Mouse (Mus musculus): ENCODE results near the gene Ammecr1. TPM values are rescaled to one million over a fixed set of nuclear protein-coding genes. Genes with fewer than 3 reads are reported as not detected.
A peak's percentile ranks its signal among the peaks of the same experiment; 100 is the strongest.

The Ammecr1 gene
- polyA plus RNA-seq, 1 experiment = 1.2 TPM

- DNase-seq (ENCODE audit: low read depth, low spot score) = no peak
- whole genome bisulfite sequencing = 37% methylated on average over 4 of the region's 4 CpGs
Observed at GRCm38 (mm10) chrX:142928430-142928829, 38.1 kb downstream of the Ammecr1 start.

GRCm38 (mm10) chrX:142917394-142917793 lies 49.1 kb downstream of the Ammecr1 start:
- WGBS = 79% methylated on average over 3 of the region's 3 CpGs
- no peak for DNase-seq (ENCODE audit: low read depth, low spot score)

- WGBS = 60% methylated on average over 4 of the region's 4 CpGs
- no peak for DNase-seq (ENCODE audit: low read depth, low spot score)
Observed at GRCm38 (mm10) chrX:142916719-142917118, 49.8 kb downstream of the Ammecr1 start.

- no peak for DNase-seq (ENCODE audit: low read depth, low spot score)
Observed at GRCm38 (mm10) chrX:142914208-142914607, 52.3 kb downstream of the Ammecr1 start.

- WGBS = 89% methylated on average over 8 of the region's 8 CpGs
Observed at GRCm38 (mm10) chrX:142903854-142904253, 62.7 kb downstream of the Ammecr1 start.

GRCm38 (mm10) chrX:142902599-142902998 lies 63.9 kb downstream of the Ammecr1 start:
- WGBS = 25% methylated on average over 2 of the region's 2 CpGs
- DNase-seq (ENCODE audit: low read depth, low spot score) = peak; percentile 36

More at GRCm38 (mm10) chrX:142903854-142904253, 62.7 kb downstream of the Ammecr1 start:
- no peak for DNase-seq (ENCODE audit: low read depth, low spot score)

- DNase-seq (ENCODE audit: low read depth, low spot score) = no peak
- whole genome bisulfite sequencing = 56% methylated on average over 4 of the region's 4 CpGs
Observed at GRCm38 (mm10) chrX:142901915-142902314, 64.6 kb downstream of the Ammecr1 start.

- DNase-seq (ENCODE audit: low read depth, low spot score) = no peak
- 85% methylated on average over 9 of the region's 9 CpGs for WGBS
Observed at GRCm38 (mm10) chrX:142898295-142898887, 68.1 kb downstream of the Ammecr1 start.

GRCm38 (mm10) chrX:142897477-142898000 lies 69.0 kb downstream of the Ammecr1 start:
- DNase-seq (ENCODE audit: low read depth, low spot score) = no peak
- WGBS = 84% methylated on average over 6 of the region's 6 CpGs

GRCm38 (mm10) chrX:142895316-142895715 lies 71.2 kb downstream of the Ammecr1 start:
- no peak for DNase-seq (ENCODE audit: low read depth, low spot score)
- WGBS = 74% methylated on average over 2 of the region's 2 CpGs

- no peak for DNase-seq (ENCODE audit: low read depth, low spot score)
- WGBS = 79% methylated on average over 7 of the region's 7 CpGs
Observed at GRCm38 (mm10) chrX:142885962-142886361, 80.6 kb downstream of the Ammecr1 start.

GRCm38 (mm10) chrX:142883593-142883992 lies 82.9 kb downstream of the Ammecr1 start:
- 82% methylated on average over 4 of the region's 4 CpGs for WGBS
- DNase-seq (ENCODE audit: low read depth, low spot score) = no peak

- DNase-seq (ENCODE audit: low read depth, low spot score) = no peak
- 83% methylated on average over 5 of the region's 5 CpGs for WGBS
Observed at GRCm38 (mm10) chrX:142882255-142882654, 84.3 kb downstream of the Ammecr1 start.

- 88% methylated on average over 2 of the region's 2 CpGs for WGBS
- no peak for DNase-seq (ENCODE audit: low read depth, low spot score)
Observed at GRCm38 (mm10) chrX:142869844-142870243, 96.7 kb downstream of the Ammecr1 start.

GRCm38 (mm10) chrX:142848032-142848431 lies 118.5 kb downstream of the Ammecr1 start:
- 89% methylated on average over 9 of the region's 9 CpGs for WGBS
- DNase-seq (ENCODE audit: low read depth, low spot score) = no peak

GRCm38 (mm10) chrX:142846266-142846665 lies 120.3 kb downstream of the Ammecr1 start:
- 64% methylated on average over 6 of the region's 6 CpGs for whole genome bisulfite sequencing
- DNase-seq (ENCODE audit: low read depth, low spot score) = no peak

GRCm38 (mm10) chrX:142841916-142842315 lies 124.6 kb downstream of the Ammecr1 start:
- no peak for DNase-seq (ENCODE audit: low read depth, low spot score)
- WGBS = 71% methylated on average over 4 of the region's 4 CpGs

GRCm38 (mm10) chrX:142839411-142839810 lies 127.1 kb downstream of the Ammecr1 start:
- 90% methylated on average over 7 of the region's 7 CpGs for WGBS
- no peak for DNase-seq (ENCODE audit: low read depth, low spot score)

- DNase-seq (ENCODE audit: low read depth, low spot score) = no peak
- 96% methylated on average over 2 of the region's 2 CpGs for WGBS
Observed at GRCm38 (mm10) chrX:142838841-142839240, 127.7 kb downstream of the Ammecr1 start.

- WGBS = 55% methylated on average over 3 of the region's 3 CpGs
- DNase-seq (ENCODE audit: low read depth, low spot score) = no peak
Observed at GRCm38 (mm10) chrX:142837316-142837715, 129.2 kb downstream of the Ammecr1 start.

- 87% methylated on average over 7 of the region's 7 CpGs for WGBS
- no peak for DNase-seq (ENCODE audit: low read depth, low spot score)
Observed at GRCm38 (mm10) chrX:142836399-142836798, 130.1 kb downstream of the Ammecr1 start.

- WGBS = 90% methylated on average over 6 of the region's 6 CpGs
Observed at GRCm38 (mm10) chrX:142834807-142835206, 131.7 kb downstream of the Ammecr1 start.

More at GRCm38 (mm10) chrX:142834807-142835206, 131.7 kb downstream of the Ammecr1 start:
- DNase-seq (ENCODE audit: low read depth, low spot score) = no peak

All from large intestine, adult 2 months (tissue).